Mouse (Mus musculus) erythroblast, embryonic 14.5 days (primary cell): Measurements from ENCODE around the gene Slu7.

ENCODE experiments used
- GATA1 ChIP-seq: IDR thresholded peaks from 2 replicates; pipeline ENCODE4 v1.6.1; 2012; ENCODE audit warnings: low read length, inconsistent platforms, mixed read lengths
- TAL1 ChIP-seq: IDR thresholded peaks from 3 replicates; pipeline ENCODE4 v1.6.1; 2012; ENCODE audit warnings: low read length, inconsistent platforms, mixed read lengths

GRCm38 (mm10) chr11:43495037-43495436, 61.5 kb downstream of the Slu7 start:
- no peak for TF ChIP-seq GATA1
- no peak for TF ChIP-seq TAL1
